Mouse (Mus musculus) forebrain, embryonic 14.5 days (tissue): ENCODE results near the gene Gm26741. TPM values are rescaled to one million over a fixed set of nuclear protein-coding genes. Genes with fewer than 3 reads are reported as not detected.
A peak's percentile ranks its signal among the peaks of the same experiment; 100 is the strongest.

Source experiments
- ATAC-seq: fragments of 200-750 bp; cut with Nextera tagmentation; 2 replicates; pipeline ENCODE4 v1.8.0; 2017; ENCODE audit warnings: mild to moderate bottlenecking, moderate library complexity
- DNase-seq: peaks from one replicate; pipeline ENCODE4 v3.0.0-alpha.2; 2015; ENCODE audit warnings: low spot score
- H3K27ac ChIP-seq: fragments of 300-500 bp; sonication (generic); 2 replicates; pipeline ENCODE4 v1.5.1; 2014; ENCODE audit warnings: low read depth, mild to moderate bottlenecking, control low read depth, low read length, moderate library complexity
- H3K27me3 ChIP-seq: fragments of 300-500 bp; sonication (generic); replicated peaks from 2 replicates; pipeline ENCODE4 v1.6.1; 2014; ENCODE audit warnings: low read length, control low read depth, mixed read lengths; ENCODE audit not compliant: control insufficient read depth, insufficient read depth
- H3K36me3 ChIP-seq: fragments of 300-500 bp; sonication (generic); 2 replicates; pipeline ENCODE4 v1.6.1; 2014; ENCODE audit warnings: low read length, control low read depth; ENCODE audit not compliant: control insufficient read depth, insufficient read depth
- H3K4me1 ChIP-seq: fragments of 300-500 bp; sonication (generic); 2 replicates; pipeline ENCODE4 v1.6.1; 2014; ENCODE audit warnings: antibody characterized with exemption, low read length, control low read depth; ENCODE audit not compliant: control insufficient read depth, insufficient read depth
- H3K4me2 ChIP-seq: fragments of 300-500 bp; sonication (generic); 2 replicates; pipeline ENCODE4 v1.6.1; 2014; ENCODE audit warnings: mild to moderate bottlenecking, control low read depth, low read length
- H3K4me3 ChIP-seq: fragments of 300-500 bp; sonication (generic); 2 replicates; pipeline ENCODE4 v1.5.1; 2014; ENCODE audit warnings: low read depth, low read length, control low read depth
- H3K9ac ChIP-seq: fragments of 300-500 bp; sonication (generic); 2 replicates; pipeline ENCODE4 v1.6.1; 2014; ENCODE audit warnings: mild to moderate bottlenecking, low read length, control low read depth, moderate library complexity
- H3K9me3 ChIP-seq: fragments of 300-500 bp; sonication (generic); replicated peaks from 2 replicates; pipeline ENCODE4 v1.6.1; 2016; ENCODE audit warnings: low read length, control low read depth, mixed read lengths; ENCODE audit not compliant: control insufficient read depth
- WGBS: fragments of 180-500 bp; shearing (Covaris S2); extraction: QIAGEN DNeasy Blood & Tissue Kit; methylation state at CpG from one replicate; pipeline ENCODE4 v1.1.7; 2014; 5-methylcytosine and 5-hydroxymethylcytosine counted together
- polyA plus RNA-seq: library from polyadenylated mRNA; unstranded; fragments of >200 nt; fragmentation: Nextera tagmentation; extraction: Ambion mirVana; gene quantifications from 2 replicates; pipeline ENCODE4 v1.2.1, GENCODE M21; 2014

Gm26741 gene
- polyA plus RNA-seq, 1 experiment from 2014 or later: not detected

GRCm38 (mm10) chr10:52360862-52361609, 2.5 kb downstream of the Gm26741 start:
- no peak for DNase-seq
- ATAC-seq: no peak
- H3K4me3 ChIP-seq: no peak overlapping the region
- H3K4me2 ChIP-seq: no peak overlapping the region
- H3K36me3 ChIP-seq: 0 out of 2 replicates have a peak, but pooled peaks cover 6% of the 10 kb centered on the region
- no peaks in the 10 kb centered on the region for H3K4me1 ChIP-seq
- H3K27ac ChIP-seq: no peak overlapping the region
- no peaks in the 10 kb centered on the region for H3K27me3 ChIP-seq
- no peak overlapping the region for H3K9ac ChIP-seq
- WGBS: 83% methylated on average over 9 of the region's 9 CpGs
- H3K9me3 ChIP-seq: no peaks in the 10 kb centered on the region

DNA sequence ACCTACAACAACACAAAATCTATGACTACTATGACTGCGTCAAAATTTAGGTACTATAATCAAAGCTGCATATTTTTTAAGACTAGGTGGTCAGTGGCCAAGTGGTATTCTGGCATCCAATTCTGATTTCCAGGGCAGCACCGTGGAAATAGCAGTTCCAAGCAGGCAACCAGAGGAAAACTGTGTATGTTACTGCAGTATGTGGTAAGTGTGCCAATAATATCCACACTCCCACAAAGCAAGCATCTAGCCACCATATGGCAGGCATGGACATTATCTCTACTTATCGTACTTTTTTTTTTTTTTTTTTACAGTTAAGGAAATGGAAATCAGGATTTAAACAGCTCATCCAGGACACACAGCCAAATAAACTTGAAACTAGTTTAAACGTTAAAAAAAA, 9.8 kb downstream of the Gm26741 start:
- H3K4me3 ChIP-seq: no peak overlapping the region

DNA sequence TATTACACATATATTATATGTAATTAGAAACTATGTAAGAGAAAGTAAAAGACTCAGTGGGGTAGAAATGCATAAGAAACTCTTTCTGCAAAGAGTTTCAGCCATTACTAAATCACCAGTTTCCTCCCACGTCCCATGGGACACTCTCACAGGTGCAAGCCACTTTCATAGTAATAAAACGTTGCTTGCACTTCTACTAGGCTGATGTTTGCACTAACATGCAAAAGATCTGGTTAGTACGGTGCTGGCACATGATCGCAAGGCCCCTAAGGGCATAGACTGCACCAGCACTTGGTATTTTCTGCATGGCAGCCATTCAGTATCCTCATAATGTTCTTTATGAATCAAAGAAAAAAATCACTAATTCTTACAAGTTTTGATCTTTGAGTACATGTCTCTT, 15.3 kb downstream of the Gm26741 start:
- Histone ChIP-seq H3K4me2 (no peak overlapping the region), H3K4me3 (no peak overlapping the region), H3K36me3 (no peaks in the 10 kb centered on the region), H3K9ac (no peak overlapping the region), H3K27me3 (no peaks in the 10 kb centered on the region), H3K27ac (no peak overlapping the region), H3K4me1 (peaks cover 3% of the 10 kb centered on the region; the same call in 1 of the 2 replicates), H3K9me3 (no peaks in the 10 kb centered on the region)
- WGBS: 87% methylated on average over 4 of the region's 4 CpGs
- DNase-seq (no peak), ATAC-seq (no peak)

More for the DNA sequence above, 9.8 kb downstream of the Gm26741 start:
- Histone ChIP-seq H3K9ac (no peak overlapping the region), H3K9me3 (no peaks in the 10 kb centered on the region), H3K27ac (no peak overlapping the region), H3K4me2 (no peak overlapping the region), H3K27me3 (no peaks in the 10 kb centered on the region), H3K4me1 (no peaks in the 10 kb centered on the region), H3K36me3 (no peaks in the 10 kb centered on the region)
- WGBS: 85% methylated on average over 4 of the region's 4 CpGs
- no peak for DNase-seq
- no peak for ATAC-seq

DNA sequence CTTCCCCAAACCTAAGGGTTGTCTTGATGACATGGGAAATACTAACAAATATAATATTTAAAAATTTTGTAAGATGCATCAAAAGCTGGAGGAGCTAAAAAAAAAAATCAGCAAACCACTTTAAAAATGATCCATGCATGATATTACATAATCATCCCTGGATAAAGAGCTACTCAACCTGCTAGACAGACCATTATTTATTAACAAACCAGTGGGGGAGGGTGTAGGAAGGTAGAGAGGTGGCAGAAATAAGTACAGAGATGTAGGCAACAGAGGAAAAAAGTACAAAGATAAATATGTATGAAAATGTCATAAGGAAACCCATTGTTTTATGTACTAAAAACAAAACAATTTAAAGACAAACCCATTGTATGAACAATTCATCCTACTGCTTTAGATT, 16.1 kb downstream of the Gm26741 start:
- no peak overlapping the region for H3K9ac ChIP-seq
- no peak for ATAC-seq
- H3K36me3 ChIP-seq: no peaks in the 10 kb centered on the region
- no peak for DNase-seq
- no peak overlapping the region for H3K4me3 ChIP-seq
- no peak overlapping the region for H3K27ac ChIP-seq
- no peaks in the 10 kb centered on the region for H3K9me3 ChIP-seq
- no peak overlapping the region for H3K4me2 ChIP-seq
- peaks cover 10% of the 10 kb centered on the region for H3K4me1 ChIP-seq
- H3K27me3 ChIP-seq: no peaks in the 10 kb centered on the region

DNA sequence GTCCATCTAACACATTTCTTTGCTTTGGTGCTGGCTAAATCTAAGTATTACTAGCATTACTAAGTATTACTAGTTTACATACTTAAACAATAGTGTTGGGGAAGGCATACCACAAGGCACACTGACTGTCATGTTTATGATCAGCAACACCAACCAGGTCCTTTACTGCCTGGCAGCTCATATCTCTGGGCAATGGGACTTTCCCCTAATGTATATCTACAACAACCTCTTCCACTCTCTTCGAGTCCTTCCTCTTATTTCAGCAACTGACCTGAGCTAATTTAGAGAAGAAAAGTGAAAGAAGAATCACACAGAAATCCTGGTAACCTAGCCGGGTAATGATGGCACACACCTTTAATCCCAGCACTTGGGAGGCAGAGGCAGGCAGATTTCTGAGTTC, 17.9 kb downstream of the Gm26741 start:
- Histone ChIP-seq H3K4me2 (no peak overlapping the region), H3K9me3 (no peaks in the 10 kb centered on the region), H3K27ac (no peak overlapping the region), H3K4me1 (peaks cover 11% of the 10 kb centered on the region), H3K9ac (no peak overlapping the region), H3K27me3 (no peaks in the 10 kb centered on the region), H3K4me3 (no peak overlapping the region), H3K36me3 (no peaks in the 10 kb centered on the region)
- 95% methylated on average over 2 of the region's 2 CpGs for WGBS
- DNase-seq (no peak), ATAC-seq (no peak)

GRCm38 (mm10) chr10:52377813-52378212, 19.2 kb downstream of the Gm26741 start:
- Histone ChIP-seq H3K9ac (no peak overlapping the region), H3K36me3 (no peaks in the 10 kb centered on the region), H3K4me1 (peaks cover 11% of the 10 kb centered on the region), H3K9me3 (no peaks in the 10 kb centered on the region), H3K4me2 (no peak overlapping the region), H3K27me3 (no peaks in the 10 kb centered on the region), H3K27ac (no peak overlapping the region), H3K4me3 (no peak overlapping the region)
- DNase-seq (no peak), ATAC-seq (no peak)
- WGBS: 94% methylated on average over 2 of the region's 2 CpGs

DNA sequence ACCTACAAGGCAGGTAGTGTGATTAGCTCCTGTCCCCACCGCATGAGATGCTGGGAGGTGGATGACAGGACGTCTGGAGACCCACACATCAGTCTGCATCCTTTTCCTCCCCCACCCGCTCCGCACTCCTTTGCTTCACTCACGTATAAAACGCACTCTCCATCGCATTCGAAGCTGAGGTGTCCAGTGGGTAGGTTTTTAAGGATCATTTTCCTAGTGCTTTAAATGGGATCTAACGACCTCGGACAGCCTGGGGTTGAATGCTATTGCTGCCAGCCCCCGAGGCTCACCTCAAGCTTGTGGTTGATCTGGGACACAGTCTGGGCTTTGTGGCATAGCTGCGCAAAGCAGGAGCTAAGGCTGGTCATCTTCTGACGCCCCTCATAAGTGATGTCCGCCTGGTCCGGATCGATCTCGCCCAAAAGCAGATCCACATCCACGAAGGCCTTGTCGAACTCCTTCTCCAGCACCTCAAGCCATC, 22.8 kb downstream of the Gm26741 start:
- no peaks in the 10 kb centered on the region for H3K9me3 ChIP-seq
- H3K27me3 ChIP-seq: no peaks in the 10 kb centered on the region
- peak overlapping the region; percentile 93 for H3K27ac ChIP-seq
- H3K4me2 ChIP-seq: peak overlapping the region; percentile 74
- peak overlapping the region; percentile 91 for H3K4me3 ChIP-seq
- peak; percentile 49 for DNase-seq
- H3K9ac ChIP-seq: peak overlapping the region; percentile 92
- 0% methylated on average over 19 of the region's 19 CpGs for WGBS
- ATAC-seq: peak; percentile 11
- no peaks in the 10 kb centered on the region for H3K36me3 ChIP-seq
- peaks cover 11% of the 10 kb centered on the region for H3K4me1 ChIP-seq

- peak within 1 kb of the TSS; percentile 93 for H3K27ac ChIP-seq
- no peaks in the 10 kb centered on the region for H3K27me3 ChIP-seq
- peaks cover 11% of the 10 kb centered on the region for H3K4me1 ChIP-seq
- H3K9me3 ChIP-seq: no peaks in the 10 kb centered on the region
- peak within 1 kb of the TSS; percentile 91 for H3K4me3 ChIP-seq
- DNase-seq (peak; percentile 99), ATAC-seq (peak; percentile 98)
- no peaks in the 10 kb centered on the region for H3K36me3 ChIP-seq
- peak within 1 kb of the TSS; percentile 74 for H3K4me2 ChIP-seq
- peak within 1 kb of the TSS; percentile 92 for H3K9ac ChIP-seq
- WGBS: under 1% methylated on average over 70 of the region's 71 CpGs
These were observed 23.5 kb downstream of the Gm26741 start, which contains the start of gene Gopc for GRCm38 (mm10) chr10:52381845-52382591. Gene Gopc, minus strand, starts transcription at chr10:52382124.

DNA sequence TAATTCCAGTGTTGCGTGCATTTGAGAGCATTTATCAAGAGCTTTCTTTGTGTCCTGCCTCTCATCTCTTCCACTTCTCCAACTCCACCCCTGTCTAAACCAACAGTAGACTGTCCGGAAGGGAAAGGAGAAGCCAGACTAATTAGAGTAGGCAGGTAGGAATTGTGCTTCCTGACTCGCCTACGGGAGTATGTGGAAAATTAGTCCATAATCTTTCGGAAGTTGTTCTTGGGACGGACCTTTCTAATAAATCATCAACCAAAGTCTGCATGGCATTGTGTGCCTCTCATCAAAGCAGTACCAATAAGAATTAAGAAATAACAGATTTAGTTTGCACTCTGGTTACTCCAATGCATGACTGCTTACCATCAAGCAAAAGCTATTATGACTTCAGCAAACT, 24.5 kb downstream of the Gm26741 start:
- Histone ChIP-seq H3K4me3 (peak overlapping the region; percentile 91; the same call in 1 of the 2 replicates), H3K27ac (no peak overlapping the region), H3K36me3 (no peaks in the 10 kb centered on the region), H3K27me3 (no peaks in the 10 kb centered on the region), H3K4me2 (peak overlapping the region; percentile 58), H3K9me3 (no peaks in the 10 kb centered on the region), H3K9ac (no peak overlapping the region), H3K4me1 (peaks cover 11% of the 10 kb centered on the region)
- DNase-seq: no peak
- 87% methylated on average over 6 of the region's 6 CpGs for WGBS
- ATAC-seq: no peak
